Mouse (Mus musculus) spleen, adult 2 months (tissue): ENCODE measurements around the gene Gm37240.

ENCODE experiments used
- CTCF ChIP-seq: fragments of 200-500 bp; IDR thresholded peaks from 2 replicates; pipeline ENCODE4 v1.5.1; 2011; ENCODE audit warnings: mild to moderate bottlenecking, inconsistent platforms; ENCODE audit not compliant: insufficient read depth, insufficient read length, insufficient replicate concordance; ENCODE audit errors: extremely low read depth
- POLR2A ChIP-seq: fragments of 200-500 bp; IDR thresholded peaks from 2 replicates; pipeline ENCODE4 v1.6.1; 2011; ENCODE audit warnings: low read depth, low read length, inconsistent platforms

GRCm38 (mm10) chr3:85454001-85454400 is 433.3 kb downstream of the Gm37240 start:
- TF ChIP-seq POLR2A = no peak
- no peak for TF ChIP-seq CTCF
